Mouse (Mus musculus): ENCODE measurements around the gene Adtrp. TPM values are rescaled to one million over a fixed set of nuclear protein-coding genes. Genes with fewer than 3 reads are reported as not detected.

Gene Adtrp
- polyA plus RNA-seq, 1 experiment = 0.38 TPM

- TF ChIP-seq POLR2A (IDR thresholded peaks at IDR 0.05; ENCODE audit: borderline replicate concordance, extremely low read depth, insufficient read depth, insufficient read length, poor library complexity, severe bottlenecking) (no peak), CTCF (IDR thresholded peaks at IDR 0.05; ENCODE audit: borderline replicate concordance, extremely low read depth, insufficient read depth, insufficient read length) (no peak)
- DNase-seq (ENCODE audit: low read depth) = no peak
Observed at GRCm38 (mm10) chr13:41773812-41774376, 73.6 kb downstream of the Adtrp start.

DNA sequence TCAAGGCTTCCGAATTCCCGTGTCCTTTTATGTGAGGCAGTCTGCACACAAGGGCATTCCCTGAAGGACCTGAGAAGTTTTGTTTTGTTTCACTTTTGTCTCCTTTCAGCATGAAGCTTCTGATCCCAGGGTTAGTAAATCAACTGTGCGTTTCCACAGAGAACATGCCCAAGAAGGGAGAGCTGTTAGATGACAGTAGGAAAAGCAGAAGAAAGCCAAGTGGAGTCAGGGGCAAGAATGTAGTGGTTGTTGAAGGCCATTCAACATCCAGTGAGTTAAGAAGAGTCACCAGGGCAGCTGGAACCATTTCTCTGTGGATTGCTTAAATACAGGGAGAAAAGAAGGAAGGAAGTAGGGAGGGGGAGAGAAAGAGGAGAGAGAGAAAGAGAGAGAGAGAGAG is 76.4 kb downstream of the Adtrp start:
- no peak for DNase-seq (ENCODE audit: low read depth)
- TF ChIP-seq CTCF (IDR thresholded peaks at IDR 0.05; ENCODE audit: borderline replicate concordance, extremely low read depth, insufficient read depth, insufficient read length) = no peak
- TF ChIP-seq POLR2A (IDR thresholded peaks at IDR 0.05; ENCODE audit: borderline replicate concordance, extremely low read depth, insufficient read depth, insufficient read length, poor library complexity, severe bottlenecking) = no peak

DNA sequence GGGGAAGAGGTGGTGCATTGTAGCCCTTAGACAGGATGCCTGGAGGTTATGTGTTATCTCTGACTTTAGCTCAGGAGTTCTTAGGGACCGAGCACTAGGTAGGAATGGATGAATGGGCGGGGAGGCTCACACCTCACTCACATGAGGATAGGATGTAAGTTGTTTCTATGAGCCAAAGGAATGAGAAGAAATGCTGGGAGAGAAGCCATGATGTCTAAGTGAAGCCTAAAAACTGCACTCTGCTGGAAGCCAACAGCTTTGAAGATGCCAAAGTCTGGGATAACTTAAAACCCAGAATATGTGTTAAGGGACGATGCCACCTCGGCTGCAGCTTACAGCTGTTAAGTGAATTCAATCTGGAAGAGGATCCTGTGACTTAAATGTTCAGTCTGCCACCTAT is 79.5 kb downstream of the Adtrp start:
- TF ChIP-seq CTCF (IDR thresholded peaks at IDR 0.05; ENCODE audit: borderline replicate concordance, extremely low read depth, insufficient read depth, insufficient read length) = no peak
- TF ChIP-seq POLR2A (IDR thresholded peaks at IDR 0.05; ENCODE audit: borderline replicate concordance, extremely low read depth, insufficient read depth, insufficient read length, poor library complexity, severe bottlenecking) = no peak
- DNase-seq (ENCODE audit: low read depth) = no peak

- TF ChIP-seq CTCF (IDR thresholded peaks at IDR 0.05; ENCODE audit: borderline replicate concordance, extremely low read depth, insufficient read depth, insufficient read length) (no peak), POLR2A (IDR thresholded peaks at IDR 0.05; ENCODE audit: borderline replicate concordance, extremely low read depth, insufficient read depth, insufficient read length, poor library complexity, severe bottlenecking) (no peak)
- no peak for DNase-seq (ENCODE audit: low read depth)
Observed at GRCm38 (mm10) chr13:41761986-41762385, 85.5 kb downstream of the Adtrp start.

DNA sequence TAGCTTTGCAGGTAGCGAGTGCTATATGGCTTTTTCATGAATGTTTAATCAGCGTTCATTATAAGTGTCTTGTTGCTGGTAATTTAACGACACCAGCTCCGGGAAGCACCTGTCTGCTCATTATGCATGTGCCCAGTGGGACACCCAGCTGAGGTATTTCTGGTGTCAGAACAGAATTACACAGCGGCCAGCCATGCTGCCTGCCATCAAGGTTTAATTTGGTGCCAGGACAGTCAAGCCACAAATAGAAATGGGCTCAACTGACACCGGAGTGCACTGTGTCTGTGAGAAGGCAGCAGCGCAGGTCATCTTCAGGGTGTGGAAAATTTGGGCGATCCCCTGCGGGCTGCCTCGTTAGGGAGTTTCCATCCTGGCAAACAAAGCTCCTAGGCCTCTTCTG is 87.0 kb downstream of the Adtrp start:
- DNase-seq (ENCODE audit: low read depth) = peak; percentile 43
- no peak for TF ChIP-seq POLR2A (IDR thresholded peaks at IDR 0.05; ENCODE audit: borderline replicate concordance, extremely low read depth, insufficient read depth, insufficient read length, poor library complexity, severe bottlenecking)
- no peak for TF ChIP-seq CTCF (IDR thresholded peaks at IDR 0.05; ENCODE audit: borderline replicate concordance, extremely low read depth, insufficient read depth, insufficient read length)

DNA sequence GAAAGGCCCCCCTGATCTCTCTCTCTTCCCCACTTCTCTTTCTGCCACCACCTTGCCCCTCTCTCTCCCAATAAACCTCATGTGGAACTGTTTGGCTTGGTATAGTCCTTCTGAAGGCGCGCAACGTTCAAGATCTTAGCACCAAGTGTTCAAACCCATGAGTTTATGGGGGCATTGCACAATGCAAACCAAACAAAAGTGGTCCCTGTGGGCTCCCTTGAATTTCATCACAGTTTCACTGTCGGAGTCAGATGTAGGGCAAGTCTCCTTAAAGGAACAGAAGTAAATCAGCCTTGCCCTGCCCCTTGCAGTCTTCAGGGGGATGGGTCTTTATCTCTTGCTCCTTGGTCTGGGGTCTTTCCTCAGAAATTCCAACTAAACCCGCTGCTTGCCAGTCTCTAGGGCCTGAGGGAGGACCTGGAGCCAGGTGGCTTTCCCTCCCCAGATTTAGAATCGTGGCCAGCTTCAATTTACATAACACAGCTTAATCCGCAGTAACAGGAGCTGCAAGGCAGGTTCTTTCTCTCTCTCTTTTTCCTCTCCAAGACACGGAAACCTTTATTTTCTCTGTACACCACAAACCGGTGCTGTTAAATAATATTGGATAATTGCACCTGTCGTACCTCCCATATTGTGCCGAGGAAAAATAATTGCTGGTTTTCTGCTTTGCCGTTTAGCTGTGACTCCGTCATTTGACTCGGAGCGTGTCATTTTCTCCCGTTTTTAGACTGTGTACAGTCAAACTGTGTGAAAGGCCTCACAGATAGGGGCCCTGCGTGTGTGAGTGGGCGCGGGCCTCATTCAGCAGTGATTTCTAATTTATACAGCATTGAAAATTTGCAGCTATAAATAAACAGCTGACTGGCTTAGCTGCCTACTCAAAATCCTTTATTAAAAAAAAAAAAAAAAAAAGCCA is 88.7 kb downstream of the Adtrp start:
- DNase-seq (ENCODE audit: low read depth) = peak; percentile 74
- no peak for TF ChIP-seq CTCF (IDR thresholded peaks at IDR 0.05; ENCODE audit: borderline replicate concordance, extremely low read depth, insufficient read depth, insufficient read length)
- no peak for TF ChIP-seq POLR2A (IDR thresholded peaks at IDR 0.05; ENCODE audit: borderline replicate concordance, extremely low read depth, insufficient read depth, insufficient read length, poor library complexity, severe bottlenecking)

DNA sequence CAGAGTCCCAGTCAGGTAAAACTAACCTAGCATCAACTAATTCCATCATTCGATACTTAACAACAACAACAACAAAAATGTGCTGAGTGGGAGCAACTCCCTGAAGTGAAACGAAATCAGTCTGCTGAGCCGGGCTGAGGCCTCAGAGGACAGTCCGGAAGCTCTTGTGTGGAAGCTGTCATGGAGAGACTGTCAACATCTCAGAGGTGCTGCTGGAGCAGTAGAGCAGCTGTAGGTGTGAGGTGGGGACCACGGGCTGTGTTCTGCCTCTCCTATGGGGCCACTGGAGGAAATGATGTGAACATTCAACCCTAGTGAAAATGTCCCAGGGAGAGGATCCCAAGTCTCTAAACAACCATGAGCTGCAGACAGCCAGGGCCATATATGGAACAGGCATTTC is 94.4 kb downstream of the Adtrp start:
- TF ChIP-seq CTCF (IDR thresholded peaks at IDR 0.05; ENCODE audit: borderline replicate concordance, extremely low read depth, insufficient read depth, insufficient read length) (no peak), POLR2A (IDR thresholded peaks at IDR 0.05; ENCODE audit: borderline replicate concordance, extremely low read depth, insufficient read depth, insufficient read length, poor library complexity, severe bottlenecking) (no peak)

DNA sequence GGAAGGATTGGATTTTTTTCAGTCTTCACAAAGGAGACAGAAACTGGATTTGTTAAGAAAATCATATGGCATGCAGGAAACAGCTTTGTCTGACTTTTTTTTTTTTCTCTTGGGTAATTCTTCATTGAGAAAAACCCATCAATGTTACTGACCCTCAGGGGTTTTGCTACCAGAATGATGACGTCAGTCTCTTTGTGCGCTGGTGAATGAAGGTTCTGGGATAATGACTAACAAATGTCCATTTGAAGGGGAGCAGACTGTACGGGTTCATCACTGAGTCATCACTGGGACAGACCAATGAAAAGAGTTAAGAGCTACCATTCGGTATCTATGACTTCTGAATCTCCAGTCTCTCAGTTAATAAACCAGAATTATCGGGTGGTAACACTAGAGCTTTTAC is 97.0 kb downstream of the Adtrp start:
- TF ChIP-seq POLR2A (IDR thresholded peaks at IDR 0.05; ENCODE audit: borderline replicate concordance, extremely low read depth, insufficient read depth, insufficient read length, poor library complexity, severe bottlenecking) (no peak), CTCF (IDR thresholded peaks at IDR 0.05; ENCODE audit: borderline replicate concordance, extremely low read depth, insufficient read depth, insufficient read length) (no peak)

More for the DNA sequence above, 94.4 kb downstream of the Adtrp start:
- DNase-seq (ENCODE audit: low read depth) = no peak

DNA sequence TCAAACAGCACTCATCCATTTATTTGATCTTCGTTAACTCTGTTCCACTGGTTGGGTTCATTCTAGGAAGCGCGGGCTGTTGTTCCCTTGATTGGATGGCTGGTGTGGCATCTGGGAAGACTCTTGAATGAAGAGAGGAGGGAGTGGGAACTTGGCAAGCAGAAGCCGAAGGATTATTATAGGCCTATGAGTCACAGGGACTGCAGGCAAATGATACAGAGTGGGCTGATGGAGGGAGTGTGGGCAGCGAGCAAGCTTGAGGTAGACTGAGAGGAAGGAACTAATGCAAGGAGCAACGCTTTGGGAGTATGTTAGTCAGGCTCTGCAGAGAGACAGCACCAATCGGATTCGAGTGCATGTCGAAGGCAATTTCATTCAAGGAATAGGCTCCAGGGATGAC is 98.6 kb downstream of the Adtrp start:
- DNase-seq (ENCODE audit: low read depth) = peak; percentile 53
- TF ChIP-seq CTCF (IDR thresholded peaks at IDR 0.05; ENCODE audit: borderline replicate concordance, extremely low read depth, insufficient read depth, insufficient read length) = no peak
- no peak for TF ChIP-seq POLR2A (IDR thresholded peaks at IDR 0.05; ENCODE audit: borderline replicate concordance, extremely low read depth, insufficient read depth, insufficient read length, poor library complexity, severe bottlenecking)

More for the DNA sequence above, 97.0 kb downstream of the Adtrp start:
- DNase-seq (ENCODE audit: low read depth) = peak; percentile 35

- TF ChIP-seq POLR2A (IDR thresholded peaks at IDR 0.05; ENCODE audit: borderline replicate concordance, extremely low read depth, insufficient read depth, insufficient read length, poor library complexity, severe bottlenecking) = no peak
- TF ChIP-seq CTCF (IDR thresholded peaks at IDR 0.05; ENCODE audit: borderline replicate concordance, extremely low read depth, insufficient read depth, insufficient read length) = no peak
- DNase-seq (ENCODE audit: low read depth) = peak; percentile 88
Observed at GRCm38 (mm10) chr13:41747691-41748090, 99.8 kb downstream of the Adtrp start.

- TF ChIP-seq CTCF (IDR thresholded peaks at IDR 0.05; ENCODE audit: borderline replicate concordance, extremely low read depth, insufficient read depth, insufficient read length) (0 out of 2 replicates have a peak, but pooled peaks have one; percentile 3), POLR2A (IDR thresholded peaks at IDR 0.05; ENCODE audit: borderline replicate concordance, extremely low read depth, insufficient read depth, insufficient read length, poor library complexity, severe bottlenecking) (no peak)
- peak; percentile 81 for DNase-seq (ENCODE audit: low read depth)
Observed at GRCm38 (mm10) chr13:41746971-41747615, 100.4 kb downstream of the Adtrp start.
